Mouse (Mus musculus) midbrain, postnatal 0 days (tissue): ENCODE measurements around the gene AU021092. TPM values are rescaled to one million over a fixed set of nuclear protein-coding genes. Genes with fewer than 3 reads are reported as not detected.
A peak's percentile ranks its signal among the peaks of the same experiment; 100 is the strongest.

Experiments used
- ATAC-seq: fragments of 200-750 bp; cut with Nextera tagmentation; 2 replicates; pipeline ENCODE4 v1.8.0; 2017; ENCODE audit warnings: moderate number of reproducible peaks, mild to moderate bottlenecking, moderate TSS enrichment, moderate library complexity; ENCODE audit not compliant: low FRiP score
- DNase-seq: peaks from one replicate; pipeline ENCODE4 v3.0.0-alpha.2; 2015; ENCODE audit warnings: low spot score
- H3K27ac ChIP-seq: fragments of 300-500 bp; sonication (generic); 2 replicates; pipeline ENCODE4 v1.5.1; 2014; ENCODE audit warnings: low read depth, mild to moderate bottlenecking, low read length, mixed read lengths
- H3K27me3 ChIP-seq: fragments of 300-500 bp; sonication (generic); 2 replicates; pipeline ENCODE4 v1.6.1; 2014; ENCODE audit warnings: low read length, control low read depth, mixed read lengths; ENCODE audit not compliant: insufficient read depth
- H3K36me3 ChIP-seq: fragments of 300-500 bp; sonication (generic); 2 replicates; pipeline ENCODE4 v1.6.1; 2014; ENCODE audit warnings: low read length, control low read depth, mixed read lengths; ENCODE audit not compliant: insufficient read depth
- H3K4me1 ChIP-seq: fragments of 300-500 bp; sonication (generic); 2 replicates; pipeline ENCODE4 v1.6.1; 2014; ENCODE audit warnings: mild to moderate bottlenecking, control low read depth, antibody characterized with exemption, low read length, mixed read lengths; ENCODE audit not compliant: insufficient read depth
- H3K4me2 ChIP-seq: fragments of 300-500 bp; sonication (generic); 2 replicates; pipeline ENCODE4 v1.6.1; 2014; ENCODE audit warnings: low read depth, mild to moderate bottlenecking, low read length, mixed read lengths; ENCODE audit not compliant: poor library complexity, severe bottlenecking
- H3K4me3 ChIP-seq: fragments of 300-500 bp; sonication (generic); 2 replicates; pipeline ENCODE4 v1.5.1; 2014; ENCODE audit warnings: low read depth, mild to moderate bottlenecking, low read length, moderate library complexity
- H3K9ac ChIP-seq: fragments of 300-500 bp; sonication (generic); replicated peaks from 2 replicates; pipeline ENCODE4 v1.6.1; 2014; ENCODE audit warnings: mild to moderate bottlenecking, low read length, moderate library complexity, mixed read lengths; ENCODE audit not compliant: poor library complexity, severe bottlenecking
- H3K9me3 ChIP-seq: fragments of 300-500 bp; sonication (generic); 2 replicates; pipeline ENCODE4 v1.6.1; 2016; ENCODE audit warnings: low read length, control low read depth
- CTCF ChIP-seq: IDR thresholded peaks from 2 replicates; pipeline ENCODE4 v1.5.1; 2016; ENCODE audit warnings: antibody characterized with exemption, mild to moderate bottlenecking
- WGBS: fragments of 180-500 bp; shearing (Covaris S2); extraction: QIAGEN DNeasy Blood & Tissue Kit; methylation state at CpG from one replicate; pipeline ENCODE4 v1.1.7; 2014; 5-methylcytosine and 5-hydroxymethylcytosine counted together
- polyA plus RNA-seq: library from polyadenylated mRNA; unstranded; fragments of >200 nt; fragmentation: Nextera tagmentation; extraction: Ambion mirVana; gene quantifications from 2 replicates; pipeline ENCODE4 v1.2.1, GENCODE M21; 2015
- total RNA-seq: library from RNA; depleted of rRNA; stranded (reverse); fragments of >200 nt; gene quantifications from 2 replicates; pipeline ENCODE4 v1.2.3, GENCODE M21; 2014

AU021092 gene
- total and polyA plus RNA-seq, 2 experiments from 2014 or later, result 8.1 to 22.4 TPM

GRCm38 (mm10) chr16:5206051-5206450 is 16.0 kb downstream of the AU021092 start:
- Histone ChIP-seq H3K27me3 (no peaks in the 10 kb centered on the region), H3K9me3 (no peaks in the 10 kb centered on the region), H3K4me3 (no peak overlapping the region), H3K9ac (no peak overlapping the region), H3K36me3 (no peaks in the 10 kb centered on the region), H3K4me1 (no peaks in the 10 kb centered on the region; the same call in 1 of the 2 replicates), H3K27ac (no peak overlapping the region), H3K4me2 (no peak overlapping the region)
- WGBS, result 73% methylated on average over 5 of the region's 5 CpGs
- no peak for TF ChIP-seq CTCF
- DNase-seq (no peak), ATAC-seq (no peak)

DNA sequence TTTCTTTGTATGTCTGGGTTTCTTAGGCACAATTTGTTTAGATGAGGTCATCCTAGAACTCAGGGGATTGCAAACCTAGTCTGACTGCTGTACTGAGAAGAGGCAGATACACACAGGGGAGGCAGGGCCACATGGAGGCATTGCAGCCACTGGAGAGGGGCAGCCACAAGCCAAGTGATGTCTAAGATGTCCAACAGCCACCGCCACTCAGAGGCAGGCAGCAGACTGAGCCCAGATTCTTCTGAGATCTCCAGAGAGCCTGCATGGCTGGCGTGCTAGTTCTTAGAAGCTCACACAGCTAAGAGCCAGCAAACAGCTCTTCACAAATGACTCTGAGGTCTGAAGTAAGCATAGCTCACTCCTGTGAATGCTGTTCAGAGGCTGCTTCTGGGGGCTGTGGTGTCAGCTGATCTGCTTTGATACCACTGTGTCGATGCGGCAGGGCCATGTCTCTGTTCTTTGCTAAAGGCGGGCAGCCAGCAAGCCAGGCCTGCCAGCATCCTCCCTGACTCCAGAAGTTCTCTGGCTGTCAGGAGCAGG is 16.6 kb downstream of the AU021092 start:
- ATAC-seq, result no peak
- H3K9me3 ChIP-seq, result no peaks in the 10 kb centered on the region
- WGBS, result 85% methylated on average over 5 of the region's 5 CpGs

GRCm38 (mm10) chr16:5203668-5204433 is 18.2 kb downstream of the AU021092 start, which contains the start of gene Nagpa:
Gene Nagpa (minus strand): TSS chr16:5204012.
- H3K9ac ChIP-seq, result peak within 1 kb of the TSS; percentile 57
- peak; percentile 92 for DNase-seq
- peak; percentile 91 for ATAC-seq
- TF ChIP-seq CTCF, result no peak
- 4% methylated on average over 40 of the region's 40 CpGs for WGBS
- peak within 1 kb of the TSS; percentile 77 for H3K4me3 ChIP-seq
- no peaks in the 10 kb centered on the region; the same call in 1 of the 2 replicates for H3K4me1 ChIP-seq
- peaks cover 2% of the 10 kb centered on the region; the same call in 1 of the 2 replicates for H3K36me3 ChIP-seq
- H3K4me2 ChIP-seq, result peak within 1 kb of the TSS; percentile 95
- H3K27ac ChIP-seq, result 0 out of 2 replicates have a peak within 1 kb of the TSS, but pooled peaks have one; percentile 32
- H3K9me3 ChIP-seq, result no peaks in the 10 kb centered on the region
- H3K27me3 ChIP-seq, result no peaks in the 10 kb centered on the region

More for the DNA sequence above, 16.6 kb downstream of the AU021092 start:
- no peak overlapping the region for H3K4me2 ChIP-seq
- no peaks in the 10 kb centered on the region; the same call in 1 of the 2 replicates for H3K4me1 ChIP-seq
- no peaks in the 10 kb centered on the region for H3K27me3 ChIP-seq
- no peak overlapping the region for H3K27ac ChIP-seq
- no peak overlapping the region for H3K4me3 ChIP-seq
- H3K9ac ChIP-seq, result no peak overlapping the region
- no peaks in the 10 kb centered on the region for H3K36me3 ChIP-seq
- no peak for DNase-seq
- no peak for TF ChIP-seq CTCF

- no peak for DNase-seq
- no peak; the same call in none of the 2 replicates for ATAC-seq
These were observed 18.9 kb downstream of the AU021092 start for GRCm38 (mm10) chr16:5203200-5203599.

DNA sequence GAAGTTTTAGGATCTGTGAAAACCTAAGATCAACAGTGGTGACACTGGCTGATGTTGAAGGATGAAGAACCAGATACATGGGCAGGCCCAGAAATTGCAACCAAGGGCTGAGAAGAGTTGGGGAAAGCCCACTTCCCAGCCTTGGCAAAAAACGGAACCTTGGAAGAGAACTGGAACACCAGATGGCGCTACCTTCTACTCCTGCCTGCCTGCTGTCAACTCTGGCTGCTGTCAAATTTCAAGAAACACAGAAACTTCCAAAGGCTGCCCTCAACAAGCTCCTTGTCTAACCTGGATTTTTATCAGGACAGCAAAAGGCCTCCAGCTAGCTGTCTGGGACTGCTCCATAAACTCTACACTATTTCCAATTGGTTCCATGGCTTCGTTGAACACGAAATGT is 19.4 kb downstream of the AU021092 start:
- H3K27me3 ChIP-seq, result no peaks in the 10 kb centered on the region

More at GRCm38 (mm10) chr16:5203200-5203599, 18.9 kb downstream of the AU021092 start:
- H3K27ac ChIP-seq, result no peak overlapping the region
- peak overlapping the region; percentile 95 for H3K4me2 ChIP-seq
- no peaks in the 10 kb centered on the region for H3K9me3 ChIP-seq
- WGBS, result 2% methylated on average over 36 of the region's 36 CpGs
- H3K4me1 ChIP-seq, result no peaks in the 10 kb centered on the region; the same call in 1 of the 2 replicates
- peak overlapping the region; percentile 57 for H3K9ac ChIP-seq
- no peaks in the 10 kb centered on the region for H3K27me3 ChIP-seq
- TF ChIP-seq CTCF, result no peak
- peaks cover 8% of the 10 kb centered on the region for H3K36me3 ChIP-seq
- H3K4me3 ChIP-seq, result peak overlapping the region; percentile 77

DNA sequence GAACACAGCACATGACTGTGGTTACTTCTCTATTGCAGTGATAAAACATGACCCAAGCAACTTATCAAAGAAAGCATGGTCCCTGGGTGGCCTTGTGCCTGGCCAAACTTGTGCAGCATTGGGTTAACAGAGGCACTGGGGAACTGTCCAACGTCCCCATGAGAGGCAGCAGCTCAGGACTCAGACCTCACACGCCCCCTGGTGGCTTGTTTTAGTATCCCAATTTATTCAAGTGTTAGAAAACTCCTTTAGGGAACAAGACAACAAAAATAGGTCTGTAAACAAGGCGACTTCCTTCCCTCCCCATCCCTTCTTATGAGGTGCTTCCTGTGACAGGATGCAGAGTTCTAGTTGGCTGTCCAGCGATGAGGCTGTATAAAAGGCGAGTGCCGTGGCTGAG is 27.0 kb downstream of the AU021092 start:
- 33% methylated on average over 6 of the region's 6 CpGs for WGBS
- H3K4me2 ChIP-seq, result no peak overlapping the region
- no peak overlapping the region for H3K27ac ChIP-seq
- H3K27me3 ChIP-seq, result no peaks in the 10 kb centered on the region
- H3K36me3 ChIP-seq, result peaks cover 15% of the 10 kb centered on the region
- no peak overlapping the region for H3K9ac ChIP-seq
- ATAC-seq (no peak), DNase-seq (peak; percentile 62)
- TF ChIP-seq CTCF, result peak; percentile 73
- no peak overlapping the region for H3K4me3 ChIP-seq
- no peaks in the 10 kb centered on the region for H3K4me1 ChIP-seq
- H3K9me3 ChIP-seq, result no peaks in the 10 kb centered on the region

More for the DNA sequence above, 19.4 kb downstream of the AU021092 start:
- Histone ChIP-seq H3K4me2 (peak overlapping the region; percentile 95), H3K9ac (no peak overlapping the region), H3K9me3 (no peaks in the 10 kb centered on the region), H3K4me1 (no peaks in the 10 kb centered on the region; the same call in 1 of the 2 replicates), H3K27ac (no peak overlapping the region), H3K4me3 (peak overlapping the region; percentile 77; the same call in 1 of the 2 replicates), H3K36me3 (peaks cover 11% of the 10 kb centered on the region)
- peak; percentile 75 for TF ChIP-seq CTCF
- 17% methylated on average over 4 of the region's 4 CpGs for WGBS
- ATAC-seq (no peak), DNase-seq (peak; percentile 41)
